Mouse (Mus musculus) natural killer cell, adult 2 months (primary cell): ENCODE results near the gene Rap1b.
A peak's percentile ranks its signal among the peaks of the same experiment; 100 is the strongest.

ENCODE experiments used
- DNase-seq, 2 experiments: peaks; one replicate each; pipeline ENCODE4 v3.0.0; 2022; ENCODE audit warnings: low spot score in 2 of 2

The Rap1b gene

DNA sequence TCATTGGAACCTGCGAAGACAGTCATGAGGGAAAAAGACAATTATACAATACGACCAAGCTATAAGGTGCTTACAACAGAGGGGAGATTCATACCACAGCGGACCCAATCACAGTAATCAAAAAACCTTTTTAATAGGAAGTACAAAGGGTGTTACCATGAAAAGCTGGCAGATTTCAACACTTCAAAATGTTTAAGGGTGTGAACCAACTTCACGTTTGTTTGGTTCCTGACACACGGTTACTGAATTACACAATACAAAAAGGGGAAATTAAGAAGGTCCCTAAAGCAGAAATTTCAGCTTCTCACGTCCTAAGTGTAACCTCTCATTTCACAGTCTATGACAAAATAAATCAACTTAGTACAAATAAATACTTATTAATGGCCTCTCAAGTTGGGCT lies 27.2 kb downstream of the Rap1b start:
- DNase-seq: no peak

DNA sequence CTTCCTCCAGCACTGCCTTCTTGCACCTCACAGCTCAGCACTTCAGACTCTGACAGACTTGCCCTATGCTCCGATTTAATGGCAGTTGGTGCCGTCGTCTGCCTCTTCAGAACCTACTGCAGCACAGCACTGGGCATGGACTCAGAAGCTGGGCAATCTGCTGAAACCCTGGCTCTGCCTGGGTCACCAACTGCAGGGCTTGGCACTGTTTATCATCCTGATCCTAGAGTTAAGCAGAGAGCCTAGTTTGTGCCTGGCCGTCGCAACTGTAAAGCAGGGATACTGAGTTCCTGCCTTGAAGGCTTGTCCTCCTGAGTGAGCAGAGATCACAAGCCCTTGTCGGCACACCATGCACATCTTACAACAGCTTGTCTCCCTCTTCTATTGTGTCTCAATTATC lies 29.1 kb downstream of the Rap1b start:
- no peak for DNase-seq

DNA sequence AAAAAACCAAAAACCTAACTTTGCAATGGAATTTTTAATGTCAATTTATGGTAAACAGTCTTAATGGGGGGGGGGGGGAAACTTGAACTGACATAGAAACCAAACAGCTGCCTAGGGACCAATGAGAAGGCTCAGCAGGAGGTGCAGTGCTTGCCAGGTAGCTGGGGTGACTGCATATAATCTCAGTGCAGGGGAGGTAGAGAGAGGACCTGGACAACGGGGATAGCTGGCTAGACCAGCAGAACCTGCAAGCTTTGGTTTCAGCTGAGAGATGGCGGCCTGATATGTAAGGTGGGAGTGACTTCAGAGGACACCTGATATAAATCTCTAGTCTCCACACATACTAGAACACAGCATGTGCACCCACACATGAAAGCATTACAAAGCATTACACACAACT lies 33.3 kb downstream of the Rap1b start:
- DNase-seq: no peak

DNA sequence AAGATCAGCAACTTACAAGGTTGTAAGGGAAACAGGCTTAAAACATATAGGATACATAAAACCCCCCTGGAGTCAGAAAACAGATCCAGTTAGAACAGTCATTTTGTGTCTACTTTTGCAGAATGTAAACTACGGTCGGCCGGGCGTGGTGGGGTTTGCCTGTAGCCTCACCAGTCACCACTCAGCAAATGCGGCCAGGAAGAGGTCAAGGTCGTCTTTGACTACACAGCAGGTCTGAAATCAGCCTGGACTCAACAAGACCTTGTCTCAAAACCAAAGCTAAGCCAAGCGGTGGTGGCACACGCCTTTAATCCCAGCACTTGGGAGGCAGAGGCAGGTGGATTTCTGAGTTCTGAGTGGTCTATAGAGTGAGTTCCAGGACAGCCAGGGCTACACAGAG lies 34.3 kb downstream of the Rap1b start:
- DNase-seq: no peak

DNA sequence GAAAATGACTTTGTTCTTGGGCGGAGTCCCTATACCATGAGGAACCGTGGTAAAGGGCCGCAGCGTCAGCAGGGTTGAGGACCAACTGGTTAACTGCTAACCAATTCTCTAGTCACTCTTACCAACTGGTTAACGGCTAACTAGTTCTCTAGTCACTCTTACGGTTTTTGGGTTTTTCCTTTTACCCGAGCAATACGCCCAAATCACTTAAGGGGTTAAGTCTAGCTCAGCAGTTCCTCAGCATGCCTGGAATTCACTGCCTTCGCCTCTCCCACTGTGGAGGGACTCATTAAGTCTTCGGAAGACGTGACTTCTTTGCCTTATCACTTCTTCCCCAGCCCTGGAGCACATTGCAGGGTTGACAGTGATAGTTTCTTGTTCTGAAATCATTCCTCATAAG lies 35.3 kb downstream of the Rap1b start:
- no peak for DNase-seq

DNA sequence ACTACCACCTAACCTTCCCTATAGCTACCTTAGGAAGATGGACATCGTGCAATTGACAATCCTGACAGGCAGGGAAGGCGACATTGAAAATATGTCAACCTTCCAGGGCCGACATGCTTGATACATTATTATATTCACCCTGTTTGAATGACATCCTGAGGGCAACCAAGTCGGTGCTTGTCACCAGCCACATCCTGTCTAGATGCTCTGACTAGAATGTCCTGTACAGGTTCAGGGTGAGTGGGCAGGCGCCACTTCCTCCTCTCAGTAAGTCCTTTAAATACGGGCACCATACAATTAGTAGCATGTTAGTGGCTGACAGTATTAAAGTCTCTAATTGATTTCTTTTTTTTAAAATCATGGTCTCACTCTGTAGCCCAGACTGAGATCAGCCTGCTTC lies 37.8 kb downstream of the Rap1b start:
- DNase-seq: peak; percentile 70 to 76

DNA sequence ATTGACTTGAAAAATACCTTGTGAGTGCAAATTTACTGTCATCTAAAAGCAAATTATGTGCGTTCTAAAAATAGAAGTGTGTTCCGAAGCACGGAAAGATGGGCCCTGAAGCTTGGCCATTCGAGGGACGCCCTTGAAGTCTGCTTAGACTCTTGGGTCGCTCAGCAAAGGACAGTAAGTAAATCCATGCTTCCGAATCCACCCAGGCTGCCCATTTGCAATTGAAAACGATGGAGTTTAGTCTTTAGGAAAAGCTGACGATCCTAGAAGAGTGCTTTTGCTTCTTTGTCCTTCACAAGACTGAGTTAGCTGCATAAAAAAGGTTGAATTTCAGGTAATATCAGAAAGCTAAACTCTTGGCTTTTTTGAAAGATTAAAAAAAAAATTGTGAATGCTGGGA lies 39.9 kb downstream of the Rap1b start:
- DNase-seq: no peak

DNA sequence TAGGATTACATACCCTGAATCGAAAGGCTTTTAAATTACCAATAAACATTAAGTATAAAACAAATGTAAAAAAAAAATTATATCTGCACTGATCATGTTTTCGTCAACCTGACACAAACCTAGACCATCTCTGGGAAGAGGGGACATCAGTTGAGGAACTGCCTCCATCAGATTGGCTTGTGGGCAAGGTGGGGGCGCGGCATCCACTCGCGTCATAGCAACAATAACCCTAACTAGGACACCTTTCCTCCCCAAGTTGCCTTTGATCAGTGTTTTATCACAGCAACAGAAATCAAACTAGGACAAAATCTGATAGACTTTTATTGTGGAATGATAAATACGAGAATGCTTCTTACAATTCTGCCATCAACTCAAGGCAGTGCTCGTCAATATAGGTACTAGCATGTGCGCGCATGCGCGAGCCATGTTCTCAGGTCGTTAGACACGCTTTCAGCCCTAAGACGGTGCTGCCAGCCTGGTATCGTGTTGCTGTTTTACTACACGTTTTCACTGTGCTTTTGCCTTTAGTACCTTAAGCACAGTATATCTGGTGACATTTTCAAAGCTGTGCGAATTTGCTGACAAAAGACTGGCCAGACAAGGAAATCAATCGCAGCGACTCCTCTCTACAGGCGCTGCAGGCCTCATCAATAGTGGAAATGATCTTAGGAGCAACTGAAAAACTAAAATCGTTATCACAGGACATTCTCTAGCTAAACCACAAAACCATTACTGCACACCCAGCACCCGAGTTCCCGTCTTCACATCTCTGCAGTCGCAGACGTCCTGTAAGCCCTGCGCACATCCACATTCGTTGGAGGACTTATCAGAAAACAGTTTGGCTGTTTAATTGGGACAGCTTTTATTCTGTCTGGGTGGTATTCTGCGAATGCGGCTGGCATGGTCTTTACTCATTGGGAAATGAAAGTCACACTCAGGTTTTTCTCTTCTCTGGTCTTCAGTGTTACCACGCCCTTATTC lies 41.7 kb downstream of the Rap1b start:
- peak in 1 of 2 experiments; percentile 30 for DNase-seq

DNA sequence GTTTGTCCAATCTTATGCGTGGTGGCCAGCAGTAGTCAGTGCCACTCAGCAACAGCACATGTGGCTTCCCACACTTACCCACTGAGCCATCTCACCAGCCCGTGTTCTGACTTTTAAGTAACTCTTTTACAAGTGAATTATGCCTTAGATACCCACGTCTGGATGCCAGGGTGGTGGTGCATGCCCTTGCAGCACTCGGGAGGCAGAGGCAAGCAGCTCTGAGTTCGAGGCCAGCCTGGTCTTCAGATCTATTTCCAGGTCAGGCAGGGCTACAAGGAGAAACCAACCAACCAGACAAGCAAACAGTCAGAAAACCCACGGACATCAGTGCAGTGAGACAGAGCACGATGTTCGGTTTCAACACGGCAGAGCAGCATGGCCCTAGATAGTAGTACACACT lies 43.9 kb downstream of the Rap1b start:
- no peak for DNase-seq

DNA sequence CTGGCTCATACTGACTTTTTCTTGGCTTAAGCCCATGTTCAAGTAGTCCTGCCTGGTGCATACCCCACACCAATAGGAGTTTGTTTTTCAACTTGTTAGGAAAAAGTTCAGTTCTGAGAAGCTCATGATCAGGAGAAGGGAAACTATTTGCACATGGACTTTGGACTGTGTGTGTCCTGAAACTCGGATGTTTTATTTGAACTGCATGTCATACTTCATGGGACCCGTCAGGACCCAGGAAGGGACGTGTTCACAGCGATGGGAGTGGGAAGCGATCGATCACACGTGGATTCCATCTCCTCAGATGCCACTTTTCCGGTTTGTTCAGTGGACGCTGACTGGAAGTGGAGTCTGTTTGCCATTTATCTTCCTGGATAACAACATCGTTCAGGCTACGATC lies 46.0 kb downstream of the Rap1b start:
- DNase-seq: no peak

DNA sequence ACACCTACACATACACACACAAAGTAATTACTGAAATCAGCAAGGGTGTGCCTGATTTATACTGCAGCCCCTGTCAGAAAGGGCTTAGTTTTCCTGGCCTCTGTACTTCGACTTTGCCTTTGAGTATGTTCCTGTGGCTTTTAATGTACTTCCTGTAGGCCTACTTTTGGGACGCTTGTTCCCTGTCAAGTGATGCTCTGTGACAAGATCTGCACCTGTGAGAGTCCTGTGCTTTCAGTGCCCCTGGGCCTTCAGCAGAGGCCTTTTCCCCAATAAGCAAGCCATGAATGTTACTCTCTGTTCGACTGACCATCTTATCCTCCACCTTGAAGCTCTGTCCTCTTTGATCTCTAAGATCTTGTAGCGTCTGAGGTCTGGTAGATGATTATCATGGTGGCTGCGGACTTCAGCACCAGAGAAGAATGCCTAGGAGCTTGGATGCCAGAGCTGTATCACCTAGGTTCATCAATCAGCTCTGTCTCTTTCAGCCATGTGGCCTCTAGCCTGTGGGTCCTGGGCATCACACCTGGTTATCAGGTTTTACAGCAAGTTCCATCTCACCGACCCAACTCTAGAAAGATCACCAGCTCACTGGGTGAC lies 47.3 kb downstream of the Rap1b start:
- no peak for DNase-seq

DNA sequence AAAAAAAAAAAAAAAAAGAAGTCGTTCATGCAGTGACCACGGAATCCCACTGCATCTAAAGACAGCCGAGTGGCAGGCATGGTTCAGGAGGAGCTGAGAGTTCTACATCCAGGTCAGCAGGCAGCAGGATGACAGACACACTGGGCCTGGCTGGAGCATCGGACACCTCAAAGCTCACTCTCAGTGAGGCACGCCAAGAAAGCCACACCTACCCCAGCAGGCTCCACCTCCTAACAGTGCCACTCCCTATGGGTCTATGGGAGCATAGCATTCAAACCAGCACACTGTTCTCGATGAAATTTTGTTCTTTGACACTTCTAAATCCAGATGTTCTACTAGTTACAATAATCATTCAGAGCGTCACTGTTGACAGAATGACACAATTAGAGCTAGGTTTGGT lies 48.2 kb downstream of the Rap1b start:
- DNase-seq: no peak

DNA sequence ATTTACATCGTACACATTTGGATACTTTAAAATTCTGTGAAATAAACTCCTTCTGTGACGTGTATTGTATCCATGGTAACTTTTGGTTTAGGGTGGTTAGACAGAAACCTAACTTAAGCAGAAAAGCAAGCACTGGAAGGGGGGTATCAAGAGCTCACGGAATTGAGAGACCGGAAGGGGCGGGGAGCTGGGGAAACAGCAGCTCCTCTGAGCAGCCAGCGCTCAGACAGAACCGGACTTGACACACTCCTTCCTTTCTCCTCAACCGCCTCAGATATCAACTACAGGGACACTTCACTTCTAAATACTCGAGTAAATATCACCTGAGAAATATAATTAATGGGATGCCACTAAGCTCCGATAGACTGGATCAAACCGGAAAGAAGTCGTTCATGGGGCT lies 48.7 kb downstream of the Rap1b start:
- DNase-seq: no peak

DNA sequence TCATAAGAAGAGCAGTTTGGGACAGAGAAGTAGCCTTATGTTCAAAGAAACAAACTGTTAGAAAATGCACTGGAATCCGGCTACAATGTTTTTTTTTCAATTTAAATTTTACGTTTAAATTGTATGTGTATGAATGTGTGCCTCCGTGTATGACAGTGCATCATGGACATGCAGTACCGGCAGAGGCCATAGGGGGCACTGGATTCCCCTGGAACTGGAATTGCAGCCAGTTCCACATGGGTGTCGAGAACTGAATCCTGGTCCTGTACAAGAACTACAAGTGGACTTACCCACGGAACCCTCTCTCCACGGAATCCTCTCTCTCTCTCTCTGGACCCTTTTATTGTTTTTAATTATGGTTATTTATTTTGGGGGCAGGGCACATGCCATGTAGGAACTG lies 49.7 kb downstream of the Rap1b start:
- peak in 1 of 2 experiments; percentile 50 for DNase-seq

DNA sequence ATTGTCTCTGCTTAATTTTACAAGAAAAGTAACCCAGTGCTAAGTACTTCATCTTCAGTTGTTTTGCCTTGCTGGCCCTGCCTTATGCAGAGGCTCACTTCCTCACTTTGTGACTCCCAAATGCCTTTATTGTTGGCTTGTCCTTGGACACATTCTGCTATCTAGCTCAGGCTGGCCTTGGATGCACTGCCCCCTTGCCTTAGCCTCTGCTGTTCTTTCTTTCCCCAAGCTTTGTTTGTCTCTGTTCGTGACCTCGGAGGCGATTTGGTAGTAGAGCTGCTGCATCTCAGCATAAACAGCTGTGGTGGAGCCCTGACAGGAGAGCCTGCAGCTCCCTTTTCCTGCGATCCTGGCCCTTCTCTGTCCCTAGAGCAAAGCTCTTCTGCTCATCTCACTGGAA lies 50.6 kb downstream of the Rap1b start:
- DNase-seq: no peak

DNA sequence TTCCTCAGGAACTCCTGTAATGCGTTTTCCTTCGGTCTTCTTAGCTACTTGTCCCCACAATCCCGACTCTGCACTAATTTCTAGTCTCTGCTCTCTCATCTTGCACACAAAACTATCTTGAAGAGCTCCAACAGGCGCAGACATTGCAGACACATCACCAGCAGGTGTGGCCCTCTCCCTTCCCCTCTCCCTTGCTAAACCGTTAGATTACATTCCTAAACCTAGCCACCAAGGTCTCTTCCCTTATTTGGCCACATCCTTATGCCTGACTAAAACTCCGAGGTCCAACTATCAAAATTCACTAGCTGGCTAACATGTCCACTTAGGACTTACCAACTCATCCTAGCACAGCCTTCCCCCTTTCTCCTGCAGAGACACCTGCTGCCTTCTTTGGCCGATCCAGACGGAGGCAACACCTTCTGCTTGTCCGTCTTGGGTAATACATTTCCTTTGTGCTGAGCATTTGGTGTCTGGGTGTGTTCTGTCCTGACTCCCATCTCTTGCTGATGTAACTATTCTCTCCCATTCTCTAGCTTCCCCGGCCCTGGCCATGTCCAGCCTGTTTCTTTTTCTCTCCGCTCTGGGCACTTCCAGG lies 52.3 kb downstream of the Rap1b start:
- DNase-seq: no peak

DNA sequence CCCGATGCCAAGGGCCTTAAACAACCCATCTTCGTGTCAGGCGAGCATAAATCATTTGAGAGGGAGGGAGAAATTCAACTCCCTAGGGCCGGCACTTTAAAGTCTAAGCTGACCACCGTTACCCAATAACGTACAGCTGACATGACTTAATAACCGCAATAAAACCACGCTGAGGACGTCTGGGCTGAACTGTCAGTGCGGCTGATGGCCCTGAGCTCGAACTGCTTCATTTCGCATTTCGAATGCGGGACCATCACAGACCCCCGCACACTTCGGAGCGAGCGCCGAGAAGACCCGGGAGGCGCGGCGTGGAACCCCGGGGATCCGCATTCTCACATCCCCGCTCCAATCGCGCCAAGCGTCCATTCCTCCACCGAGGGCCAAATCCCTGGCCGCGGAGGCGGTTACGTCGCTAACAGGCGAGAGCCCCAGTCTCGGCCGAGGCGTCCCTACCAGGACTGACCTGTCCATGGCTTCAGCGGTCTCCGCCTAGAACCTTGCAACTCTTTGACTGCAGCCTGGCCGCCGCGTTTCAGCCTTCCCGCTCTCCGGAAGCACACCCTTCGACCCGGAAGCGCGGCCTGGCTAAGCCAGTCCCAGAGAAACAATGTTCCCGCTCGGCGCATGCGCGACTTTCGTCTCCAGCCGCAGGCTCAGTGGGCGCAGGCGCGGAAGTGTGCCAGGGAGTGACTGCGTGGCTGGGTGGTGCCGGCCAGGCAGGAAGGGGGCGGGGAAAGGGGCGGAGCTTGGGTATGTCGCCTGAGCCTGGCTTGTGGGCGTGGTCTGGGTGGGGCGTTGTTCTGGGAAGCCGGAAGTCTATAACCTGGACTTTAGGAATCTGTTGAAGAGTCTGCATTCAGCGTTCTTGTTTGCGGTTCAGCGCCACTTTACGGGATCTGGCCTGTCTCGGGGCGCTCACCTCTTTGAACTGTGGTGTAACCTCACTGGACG lies 53.4 kb downstream of the Rap1b start, which contains the start of gene Nup107:
Nup107 (minus strand) TSS at position 565 of the 951 bp plus-strand sequence.
- DNase-seq: peak; percentile 100

DNA sequence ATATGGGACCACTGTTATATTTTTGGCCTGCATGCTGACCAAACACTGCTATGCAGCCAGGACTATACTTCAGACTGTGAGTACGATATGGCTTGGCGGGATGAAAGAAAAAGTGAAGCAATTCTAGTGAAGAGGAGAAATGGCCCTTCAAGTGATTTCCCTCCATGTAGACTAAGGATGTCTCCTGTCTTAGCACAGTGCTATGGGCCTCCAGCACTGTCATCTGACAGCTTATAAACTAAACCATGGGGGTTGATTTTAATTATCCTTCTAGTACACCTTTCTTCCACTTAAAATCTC lies 54.7 kb downstream of the Rap1b start:
- DNase-seq: no peak

DNA sequence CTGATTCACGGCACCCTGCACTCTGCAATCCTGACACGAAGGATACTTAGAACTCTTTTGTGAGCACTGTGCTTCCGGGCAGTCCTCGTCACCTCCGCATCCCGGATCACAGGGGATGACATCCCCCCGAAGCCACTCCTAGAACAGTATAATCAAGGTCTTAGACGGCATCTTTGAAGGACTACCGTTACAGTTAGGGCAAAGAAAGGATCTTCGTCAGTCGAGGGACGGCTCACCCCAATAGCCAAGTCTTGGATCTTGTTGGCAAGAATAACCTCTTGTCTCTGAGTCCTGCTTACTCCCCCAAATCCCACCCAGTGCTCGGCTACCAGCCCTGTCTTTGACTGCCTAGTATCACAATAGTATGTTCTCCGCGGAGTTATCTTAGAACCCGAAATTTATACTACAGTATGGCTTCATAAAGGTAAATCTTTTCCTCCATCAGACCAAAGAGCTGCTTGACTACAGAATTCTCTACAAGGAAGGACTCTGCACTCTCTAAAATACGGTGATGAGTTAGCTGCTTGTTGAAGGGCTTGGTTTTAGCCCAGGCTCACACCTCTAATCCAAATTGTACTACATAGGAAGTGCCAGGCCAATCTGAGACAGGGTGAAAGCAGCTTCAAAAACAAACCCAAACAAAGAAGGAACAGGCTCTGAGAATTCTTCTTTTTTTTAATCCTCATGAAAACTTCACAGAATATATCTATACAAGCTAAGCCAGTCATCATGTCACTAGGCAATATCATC lies 55.2 kb downstream of the Rap1b start:
- no peak for DNase-seq

DNA sequence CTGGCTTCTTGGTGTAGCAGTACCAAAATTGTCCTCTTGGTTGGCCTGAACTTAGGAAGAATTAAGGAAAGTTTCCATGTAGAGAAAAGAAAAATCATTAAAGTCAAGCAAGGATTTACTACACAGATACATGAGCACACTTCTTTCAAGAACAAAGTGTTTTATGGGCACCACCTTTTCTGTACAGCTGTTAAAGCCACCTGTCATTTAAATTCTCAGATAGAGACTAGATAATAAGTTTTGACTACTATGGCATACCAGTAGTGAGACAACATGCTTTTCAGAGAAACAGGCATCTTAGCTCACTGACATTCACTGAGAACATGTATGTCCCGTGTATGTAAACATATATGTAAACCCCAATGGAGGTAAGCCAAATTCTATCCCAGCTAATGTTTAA lies 55.8 kb downstream of the Rap1b start:
- DNase-seq: no peak

DNA sequence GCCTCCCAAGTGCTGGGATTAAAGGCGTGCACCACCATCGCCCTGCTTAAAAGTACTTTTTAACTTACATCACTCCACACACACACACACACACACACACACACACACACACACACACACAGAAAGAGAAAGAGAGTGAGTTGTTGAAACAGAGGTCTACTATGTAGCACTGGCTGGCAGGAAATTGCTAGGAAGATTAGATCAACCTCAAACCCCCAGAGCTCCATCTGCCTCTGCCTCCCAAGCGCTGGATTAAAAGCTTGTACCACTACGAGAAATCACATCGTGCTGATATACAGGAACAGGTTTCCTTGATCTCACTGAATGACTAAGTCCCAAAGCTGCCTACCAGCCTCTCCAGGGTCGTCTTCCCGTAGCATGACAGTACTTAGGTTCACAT lies 61.2 kb downstream of the Rap1b start:
- no peak for DNase-seq
